Mouse (Mus musculus) Patski (cell line): ENCODE measurements around the gene Thap7. TPM values are rescaled to one million over a fixed set of nuclear protein-coding genes. Genes with fewer than 3 reads are reported as not detected.
"Not testable (repeated sequence)": the region's sequence is repeated elsewhere in the genome, so short reads cannot be mapped to it uniquely, and the experiment has no call there.

Experiments
- ATAC-seq: fragments of 100-300 bp; one replicate; pipeline ENCODE4 v1.8.0; 2021
- CTCF ChIA-PET: fragments of 350-600 bp; sonication (Branson Sonifier 250); formaldehyde crosslinking; loops from one replicate; lab custom pipeline; 2022; ENCODE audit warnings: inconsistent platforms; lab: Charles Lee
- POLR2A ChIA-PET: fragments of 350-600 bp; sonication (Branson Sonifier 250); formaldehyde crosslinking; loops from one replicate; lab custom pipeline; 2022; ENCODE audit warnings: antibody characterized with exemption, inconsistent platforms; lab: Charles Lee
- DNase-seq: peaks from one replicate; pipeline ENCODE4 v3.0.0-alpha.2; 2011; ENCODE audit warnings: low read depth, low spot score
- H3K27me3 ChIP-seq: fragments of 371-371 bp; one replicate; pipeline ENCODE4 v1.5.1; 2021
- CTCF ChIP-seq: fragments of 100-300 bp; IDR thresholded peaks from one replicate; pipeline ENCODE4 v1.5.1; 2021
- in situ Hi-C: fragments of 300-500 bp; cut with MboI; formaldehyde crosslinking; loops from 3 replicates; pipeline ENCODE4 v1.11.1; 2018; ENCODE audit warnings: low pct_unique_long_range_greater_than_20kb, mixed read lengths
- polyA plus RNA-seq: library from polyadenylated mRNA; unstranded; gene quantifications from one replicate; pipeline ENCODE4 v1.2.3, GENCODE M21; 2021

The Thap7 gene
- polyA plus RNA-seq, 1 experiment from 2014 or later, result 40.6 TPM

DNA sequence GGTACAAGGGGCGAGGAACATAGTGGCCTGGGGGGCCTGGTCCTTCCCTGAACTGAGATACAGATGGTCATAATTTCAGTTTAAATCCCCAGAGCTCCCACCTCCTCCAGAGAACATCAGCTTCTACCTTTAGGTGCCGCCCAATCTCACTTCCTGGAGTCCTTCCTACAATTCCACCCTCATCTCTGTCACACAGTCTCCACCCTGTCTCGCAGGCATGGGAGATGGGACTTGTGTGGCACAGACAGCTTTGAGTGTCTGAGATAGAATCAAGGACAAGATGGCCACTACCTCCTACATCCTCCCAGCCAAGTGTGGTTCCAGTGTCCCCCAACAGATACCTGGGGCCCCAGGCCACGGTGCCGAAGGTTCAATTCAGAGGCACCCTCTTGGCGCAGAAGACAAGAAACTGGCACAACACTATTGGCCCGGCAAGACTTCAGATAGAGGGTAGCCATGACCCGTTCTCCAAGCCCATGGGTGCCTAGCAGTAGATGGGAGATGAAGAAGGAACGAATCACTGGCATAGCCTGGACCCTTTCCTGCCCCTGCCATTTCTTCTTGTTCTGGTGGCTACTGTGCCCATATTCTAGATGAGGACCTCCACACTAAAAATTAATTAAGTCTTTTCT is 28.6 kb upstream of the Thap7 start:
- in situ Hi-C loops, result loop anchor here (5.0 kb wide), 1 partner anchor 63 kb away; no protein-coding TSS in a partner anchor
- ChIA-PET CTCF (interaction anchor here (3.0 to 3.6 kb wide), 2 partner anchors 50 to 57 kb away, joined by 14 to 45 read pairs; no protein-coding TSS in a partner anchor), POLR2A (interaction anchor here (0.6 to 1.5 kb wide), 3 partner anchors 8 to 72 kb away, joined by 3 read pairs; no protein-coding TSS in a partner anchor)
- ATAC-seq, result no peak
- no peak for TF ChIP-seq CTCF
- no peak for DNase-seq
- H3K27me3 ChIP-seq, result no peaks in the 10 kb centered on the region

- in situ Hi-C loops, result loop anchor here (5.0 kb wide), 1 partner anchor 63 kb away; no protein-coding TSS in a partner anchor
- DNase-seq (no peak), ATAC-seq (no peak)
- POLR2A ChIA-PET, result interaction anchor here (0.6 to 1.5 kb wide), 3 partner anchors 9 to 73 kb away, joined by 3 read pairs; no protein-coding TSS in a partner anchor
- no peaks in the 10 kb centered on the region for H3K27me3 ChIP-seq
- CTCF ChIA-PET, result interaction anchor here (0.8 to 3.6 kb wide), 8 partner anchors 8 to 169 kb away, joined by 3 to 45 read pairs (median 8); no protein-coding TSS in a partner anchor
- no peak for TF ChIP-seq CTCF
These were observed 27.9 kb upstream of the Thap7 start for GRCm38 (mm10) chr16:17558811-17559210.

DNA sequence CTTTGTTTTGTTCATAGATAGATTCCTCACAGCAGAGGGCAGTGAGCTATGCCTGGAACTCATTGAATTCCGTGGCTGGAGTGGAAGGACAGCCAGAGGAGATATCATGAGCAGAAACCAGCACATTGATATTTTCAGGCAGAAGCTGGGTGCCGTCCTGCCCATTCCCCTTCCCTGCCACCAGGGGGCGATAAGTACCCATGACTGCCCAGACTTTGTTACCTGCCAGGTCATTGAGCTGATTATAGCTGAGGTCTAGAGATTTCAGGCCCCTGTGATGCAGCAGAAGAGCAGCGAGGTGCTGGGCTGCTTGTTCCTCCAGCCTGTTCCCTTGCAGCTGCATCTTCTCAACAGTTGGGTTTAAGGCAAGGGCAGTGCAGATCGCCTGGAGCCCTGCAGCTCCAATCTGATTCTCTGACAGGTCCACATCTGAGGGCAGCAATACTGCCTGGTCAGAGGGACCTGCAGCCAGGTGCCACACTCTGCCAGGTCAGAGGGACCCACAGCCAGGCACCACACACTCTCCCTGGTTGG is 27.1 kb upstream of the Thap7 start:
- in situ Hi-C loops, result loop anchor here (5.0 kb wide), 1 partner anchor 64 kb away; no protein-coding TSS in a partner anchor
- no peak for TF ChIP-seq CTCF
- H3K27me3 ChIP-seq, result no peaks in the 10 kb centered on the region
- ChIA-PET POLR2A (interaction anchor here (0.6 to 1.5 kb wide), 4 partner anchors 10 to 67 kb away, joined by 3 to 5 read pairs (median 4); no protein-coding TSS in a partner anchor), CTCF (interaction anchor here (0.8 to 3.6 kb wide), 19 partner anchors 9 to 169 kb away, joined by 3 to 45 read pairs (median 6); partner anchors contain the start of genes Pi4ka, Slc7a4, Smpd4 and Snap29)
- ATAC-seq (no peak), DNase-seq (no peak)

DNA sequence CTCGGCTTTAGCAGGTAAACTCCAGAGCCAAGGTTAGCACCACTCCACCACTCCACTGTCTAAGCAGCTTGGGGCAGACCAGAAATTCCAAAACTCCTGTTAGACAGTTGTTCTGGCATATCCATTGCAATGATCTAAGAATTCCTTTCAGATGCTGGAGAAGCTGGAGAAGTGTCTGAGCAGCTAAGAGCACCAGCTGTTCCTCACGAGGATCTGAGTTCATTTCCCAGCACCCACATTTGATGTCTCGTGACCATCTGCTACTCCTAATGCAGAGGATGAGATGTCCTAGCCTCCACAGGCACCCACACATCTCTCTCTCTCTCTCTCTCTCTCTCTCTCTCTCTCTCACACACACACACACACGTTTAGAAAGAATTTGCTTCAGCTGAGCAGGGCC is 26.0 kb upstream of the Thap7 start:
- TF ChIP-seq CTCF, result no peak
- H3K27me3 ChIP-seq, result no peaks in the 10 kb centered on the region
- ChIA-PET POLR2A (no interaction called here), CTCF (interaction anchor here (1.1 to 3.6 kb wide), 12 partner anchors 8 to 63 kb away, joined by 3 to 45 read pairs (median 7); partner anchors contain the start of genes Slc7a4 and Smpd4)
- in situ Hi-C loops, result loop anchor here (5.0 kb wide), 1 partner anchor 65 kb away; no protein-coding TSS in a partner anchor
- no peak for ATAC-seq
- DNase-seq, result no peak

DNA sequence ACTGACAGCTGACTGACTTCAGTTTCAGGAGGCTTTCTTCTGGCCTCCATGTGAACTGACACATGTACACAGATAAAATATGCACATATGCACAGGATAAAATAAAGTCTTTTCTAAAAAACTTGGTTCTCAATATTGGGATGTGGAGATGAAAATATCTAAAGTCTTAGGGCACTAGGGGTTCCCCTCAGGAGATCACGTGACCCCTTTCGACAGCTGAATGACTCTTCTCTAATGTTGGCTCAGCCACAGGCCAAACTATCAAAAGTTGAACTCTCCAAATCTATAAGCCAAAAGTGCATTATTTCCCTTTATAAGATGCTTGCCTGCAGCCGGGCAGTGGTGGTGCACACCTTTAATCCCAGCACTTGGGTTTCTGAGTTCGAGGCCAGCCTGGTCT is 25.2 kb upstream of the Thap7 start:
- no peaks in the 10 kb centered on the region for H3K27me3 ChIP-seq
- POLR2A ChIA-PET, result no interaction called here
- TF ChIP-seq CTCF, result no peak
- in situ Hi-C loops, result loop anchor here (5.0 kb wide), 1 partner anchor 66 kb away; no protein-coding TSS in a partner anchor
- CTCF ChIA-PET, result interaction anchor here (1.2 to 3.6 kb wide), 2 partner anchors 27 to 60 kb away, joined by 3 to 45 read pairs; no protein-coding TSS in a partner anchor
- ATAC-seq (no peak), DNase-seq (no peak)

- in situ Hi-C loops, result loop anchor here (5.0 kb wide), 1 partner anchor 68 kb away; no protein-coding TSS in a partner anchor
- ATAC-seq, DNase-seq, H3K27me3 ChIP-seq, POLR2A ChIA-PET: not testable (repeated sequence)
- CTCF ChIA-PET, result interaction anchor here (0.8 to 1.3 kb wide), 3 partner anchors 10 to 70 kb away, joined by 3 read pairs; no protein-coding TSS in a partner anchor
These were observed 23.8 kb upstream of the Thap7 start for GRCm38 (mm10) chr16:17554702-17555101.

- POLR2A ChIA-PET, result no interaction called here
- TF ChIP-seq CTCF, result no peak
- CTCF ChIA-PET, result interaction anchor here (1.3 kb wide), 1 partner anchor 71 kb away, joined by 3 read pairs; no protein-coding TSS in a partner anchor
- ATAC-seq, result no peak
- DNase-seq, result no peak
- in situ Hi-C loops, result no loop called here
- no peaks in the 10 kb centered on the region for H3K27me3 ChIP-seq
These were observed 23.2 kb upstream of the Thap7 start for GRCm38 (mm10) chr16:17553910-17554685.

DNA sequence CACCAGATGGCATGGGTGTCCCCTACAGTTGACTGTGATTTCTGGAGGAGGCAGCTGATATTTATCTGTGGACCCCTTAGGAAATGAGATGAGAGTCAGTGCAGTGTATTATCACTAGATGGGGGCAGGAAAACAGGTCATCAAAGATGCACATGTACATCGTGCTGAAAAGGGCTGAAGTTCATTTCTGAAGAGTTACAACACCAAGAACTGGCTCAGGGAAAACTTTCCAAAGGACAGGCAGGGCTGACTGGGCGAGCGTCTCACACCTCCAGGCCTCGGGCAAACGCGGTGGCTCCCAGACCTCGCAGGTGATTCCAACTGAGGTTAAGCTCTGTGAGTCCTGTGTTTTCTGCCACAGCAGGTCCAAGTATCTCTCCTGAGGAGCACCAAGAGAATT is 21.9 kb upstream of the Thap7 start:
- in situ Hi-C loops, result no loop called here
- ChIA-PET CTCF (interaction anchor here (1.5 kb wide), 1 partner anchor 17 kb away, joined by 3 read pairs; no protein-coding TSS in a partner anchor), POLR2A (no interaction called here)
- TF ChIP-seq CTCF, result no peak
- H3K27me3 ChIP-seq, result no peaks in the 10 kb centered on the region
- no peak for ATAC-seq
- no peak for DNase-seq

DNA sequence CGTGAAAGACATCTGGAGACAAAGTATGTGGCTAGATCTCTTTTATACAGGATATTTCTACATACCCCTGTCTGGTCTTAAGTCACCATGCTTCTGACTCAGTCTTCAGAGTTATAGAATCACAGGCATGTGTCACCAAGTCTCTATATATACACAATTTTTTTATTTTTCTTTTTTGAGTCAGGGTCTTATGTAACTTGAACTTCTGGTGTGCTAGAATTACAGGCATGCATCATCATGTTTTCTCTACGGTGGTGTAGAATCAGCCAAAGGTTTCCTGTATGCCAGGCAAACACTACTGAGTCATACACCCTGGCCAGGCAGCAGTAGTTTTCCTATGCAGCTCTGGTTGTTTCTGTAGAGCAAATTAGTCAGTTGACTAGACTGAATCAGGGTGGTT is 11.7 kb upstream of the Thap7 start:
- peaks cover 3% of the 10 kb centered on the region for H3K27me3 ChIP-seq
- in situ Hi-C loops, result no loop called here
- POLR2A ChIA-PET, result no interaction called here

GRCm38 (mm10) chr16:17536584-17536983 is 5.6 kb upstream of the Thap7 start:
- in situ Hi-C loops, result no loop called here
- ATAC-seq, result no peak
- ChIA-PET POLR2A (no interaction called here), CTCF (interaction anchor here (0.9 to 1.4 kb wide), 3 partner anchors 15 to 61 kb away, joined by 3 read pairs; no protein-coding TSS in a partner anchor)
- H3K27me3 ChIP-seq, result peaks cover 3% of the 10 kb centered on the region
- no peak for DNase-seq
- no peak for TF ChIP-seq CTCF

More for the DNA sequence above, 11.7 kb upstream of the Thap7 start:
- ATAC-seq, result no peak
- no peak for TF ChIP-seq CTCF
- DNase-seq, result no peak
- CTCF ChIA-PET, result no interaction called here
